Mouse (Mus musculus) left cerebral cortex, postnatal 4 days (tissue): ENCODE measurements around the gene Gsdma. TPM values are rescaled to one million over a fixed set of nuclear protein-coding genes. Genes with fewer than 3 reads are reported as not detected.
"Not testable (repeated sequence)": the region's sequence is repeated elsewhere in the genome, so short reads cannot be mapped to it uniquely, and the experiment has no call there.

Experiments used
- DNase-seq: peaks from one replicate; pipeline ENCODE4 v3.0.0-alpha.2; 2022
- intact Hi-C: fragments of 180-260 bp; cut with DNase I; formaldehyde crosslinking; loops from one replicate; pipeline ENCODE4 v1.15.1; 2025
- total RNA-seq, 2 experiments: library from RNA; stranded (reverse); gene quantifications; 2 replicates each; pipeline ENCODE4 v1.2.3; 2021

Gsdma gene
- total RNA-seq: not detected

DNA sequence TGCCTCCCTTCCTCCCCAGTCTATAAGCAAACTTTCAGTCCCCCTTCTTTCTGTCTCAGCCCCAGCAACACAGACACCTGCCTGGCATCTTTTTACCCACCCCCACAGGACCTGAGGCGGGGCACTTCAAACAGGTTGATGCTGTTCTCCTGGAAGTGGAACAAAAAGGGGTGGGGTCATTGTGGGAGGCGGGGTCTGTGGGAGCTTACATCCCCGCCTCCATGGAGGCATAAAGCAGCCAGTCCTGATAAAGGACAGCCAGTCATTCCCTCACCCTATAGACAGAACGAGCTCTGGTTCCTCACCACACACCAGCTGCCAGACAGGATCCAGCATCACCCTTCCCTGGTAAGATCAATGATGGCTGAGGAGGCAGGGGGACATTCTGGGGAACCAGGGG, at the start of gene Gsdma:
Gene Gsdma (plus strand): TSS at position 261 of the 400 bp plus-strand sequence.
- DNase-seq: no peak
- intact Hi-C loops: no loop called here

DNA sequence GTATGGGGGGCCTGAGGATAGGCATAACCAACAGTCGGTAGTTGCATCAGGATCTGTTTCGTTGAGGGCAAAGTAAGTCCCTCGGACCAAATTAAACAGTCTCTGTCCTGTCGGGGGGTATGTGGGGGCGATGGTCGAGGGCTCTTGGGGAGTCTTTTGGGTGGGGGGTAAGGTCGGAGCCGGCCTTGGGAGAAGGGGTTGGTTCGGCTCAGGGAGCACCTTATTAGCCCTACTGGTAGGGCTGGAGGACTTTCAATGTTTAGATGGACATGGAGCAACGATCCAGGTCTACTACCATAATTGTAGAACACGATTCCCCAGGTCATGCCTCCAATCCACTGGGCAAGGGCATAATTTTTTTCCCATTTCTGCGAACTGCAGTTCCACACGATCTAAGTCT, 43.4 kb upstream of the Gsdma start:
- DNase-seq: no peak
- intact Hi-C loops: no loop called here

DNA sequence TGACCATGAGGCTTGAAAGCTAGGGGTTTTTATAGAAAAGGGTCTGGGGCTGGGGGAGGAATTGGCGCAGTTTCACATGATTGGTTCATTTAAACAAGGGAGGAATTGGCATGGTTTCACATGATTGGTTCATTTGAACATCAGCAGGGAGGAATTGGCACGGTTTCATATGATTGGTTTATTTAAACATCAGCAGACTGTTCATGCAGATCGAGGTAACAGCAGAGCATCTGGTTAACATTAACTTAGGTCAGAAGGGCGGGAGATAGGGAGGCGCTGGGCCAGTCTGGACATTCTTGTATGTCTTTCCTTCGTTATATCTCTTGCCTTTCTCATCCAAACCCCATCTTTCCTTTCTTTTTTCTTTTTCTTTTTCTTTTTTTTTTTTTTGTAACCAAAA, 40.2 kb upstream of the Gsdma start:
- intact Hi-C loops: not testable (repeated sequence)

DNA sequence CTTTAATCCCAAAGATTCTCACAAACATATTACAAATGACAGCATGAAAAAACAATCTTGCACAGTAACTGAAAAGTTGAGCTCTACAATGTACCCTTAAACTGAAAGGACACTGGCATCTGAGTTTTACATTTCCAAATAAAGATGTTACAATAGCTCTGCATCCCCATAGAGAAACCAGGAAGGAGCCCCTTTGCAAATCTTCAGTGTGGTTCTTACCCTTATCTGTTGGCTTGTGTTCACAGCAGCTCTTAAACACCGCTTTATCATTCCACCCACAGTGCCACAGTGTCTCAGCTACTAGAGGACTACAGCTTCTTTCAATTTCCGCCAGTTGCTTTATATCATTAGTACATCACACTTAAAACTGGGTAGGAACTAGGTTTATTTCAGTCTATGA, 39.8 kb upstream of the Gsdma start:
- DNase-seq, intact Hi-C loops: not testable (repeated sequence)

More for the DNA sequence above, 40.2 kb upstream of the Gsdma start:
- DNase-seq: not testable (repeated sequence)

DNA sequence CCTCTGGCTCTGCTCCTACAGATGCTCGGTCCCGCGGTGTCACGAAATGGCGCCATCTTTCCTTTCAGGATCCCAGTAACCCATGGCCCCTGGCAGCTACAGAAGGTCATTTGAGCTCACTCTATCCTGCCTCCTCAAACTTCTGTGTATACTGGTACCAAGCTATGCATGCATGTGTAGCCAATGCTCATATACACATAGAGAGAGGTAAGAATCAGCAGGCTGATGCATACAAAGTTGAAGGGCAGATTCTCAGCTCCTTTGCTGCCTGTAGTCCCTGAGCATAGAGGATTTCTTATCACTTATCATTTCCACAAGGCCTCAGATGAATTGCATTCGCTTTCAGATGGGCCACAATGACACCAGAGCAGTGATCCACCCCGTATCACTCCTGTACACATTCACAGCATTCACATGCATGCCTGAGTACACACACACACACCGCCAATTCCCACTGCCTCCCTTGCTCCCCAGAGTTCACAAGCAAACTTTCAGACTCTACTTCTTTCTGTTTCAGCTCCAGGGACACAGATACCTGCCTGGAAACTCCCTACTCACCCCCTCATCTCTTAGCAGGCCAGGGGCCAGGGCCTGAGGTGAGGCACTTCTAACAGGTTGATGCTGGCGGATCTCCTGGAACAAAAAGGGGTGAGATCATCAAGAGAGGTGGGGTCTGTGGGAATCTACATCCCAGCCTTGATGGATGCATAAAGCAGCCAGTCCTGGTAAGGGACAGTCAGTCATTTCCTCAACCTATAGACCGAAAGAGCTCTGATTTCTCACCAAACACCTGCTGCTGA, 38.3 kb upstream of the Gsdma start, which contains the start of the genes Gm12355 and Gsdma3:
Gene Gm12355 (minus strand): TSS at position 51 of the 800 bp plus-strand sequence.
Gene Gsdma3 (plus strand): TSS at position 750 of the 800 bp plus-strand sequence.
- intact Hi-C loops: no loop called here
- no peak for DNase-seq

DNA sequence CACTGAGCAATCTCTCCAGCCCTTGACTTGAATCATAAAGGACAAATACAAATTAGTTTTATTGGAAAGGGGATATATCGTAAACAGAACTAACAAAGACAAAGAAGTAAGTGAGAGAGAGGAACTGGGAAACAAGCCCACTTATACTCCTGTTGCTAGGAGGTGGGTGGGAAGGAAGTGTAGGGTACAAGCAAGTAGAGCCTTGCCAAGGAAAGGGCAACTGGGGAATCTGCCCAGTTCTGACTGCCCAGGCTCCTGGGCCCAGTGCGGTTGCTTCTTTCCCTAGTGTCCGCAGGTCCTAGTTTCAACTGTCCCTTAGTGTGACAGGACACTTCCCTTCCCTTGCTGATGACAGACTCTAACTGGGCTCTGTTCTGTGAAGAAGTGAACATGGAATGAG, 35.4 kb upstream of the Gsdma start:
- intact Hi-C loops: no loop called here
- DNase-seq: no peak

DNA sequence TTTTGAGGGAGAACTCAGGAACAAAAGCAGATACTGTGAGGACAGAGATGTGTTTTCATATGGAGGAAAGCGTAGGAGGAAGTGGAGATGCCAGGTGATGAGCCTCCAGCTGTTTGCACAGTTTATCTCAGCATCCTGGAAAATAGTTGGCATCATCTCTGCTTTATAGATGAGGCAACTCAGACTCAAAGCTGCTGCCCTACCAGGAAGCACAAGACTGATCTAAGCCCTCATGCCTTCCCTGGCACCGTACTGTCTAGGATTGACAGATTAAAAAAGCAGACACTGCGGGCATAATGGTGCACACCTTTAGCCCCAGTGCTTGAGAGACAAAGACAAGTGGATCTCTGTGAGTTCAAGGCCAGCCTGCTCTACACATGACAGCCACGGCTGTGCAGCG, 33.5 kb upstream of the Gsdma start:
- DNase-seq: no peak
- intact Hi-C loops: no loop called here

DNA sequence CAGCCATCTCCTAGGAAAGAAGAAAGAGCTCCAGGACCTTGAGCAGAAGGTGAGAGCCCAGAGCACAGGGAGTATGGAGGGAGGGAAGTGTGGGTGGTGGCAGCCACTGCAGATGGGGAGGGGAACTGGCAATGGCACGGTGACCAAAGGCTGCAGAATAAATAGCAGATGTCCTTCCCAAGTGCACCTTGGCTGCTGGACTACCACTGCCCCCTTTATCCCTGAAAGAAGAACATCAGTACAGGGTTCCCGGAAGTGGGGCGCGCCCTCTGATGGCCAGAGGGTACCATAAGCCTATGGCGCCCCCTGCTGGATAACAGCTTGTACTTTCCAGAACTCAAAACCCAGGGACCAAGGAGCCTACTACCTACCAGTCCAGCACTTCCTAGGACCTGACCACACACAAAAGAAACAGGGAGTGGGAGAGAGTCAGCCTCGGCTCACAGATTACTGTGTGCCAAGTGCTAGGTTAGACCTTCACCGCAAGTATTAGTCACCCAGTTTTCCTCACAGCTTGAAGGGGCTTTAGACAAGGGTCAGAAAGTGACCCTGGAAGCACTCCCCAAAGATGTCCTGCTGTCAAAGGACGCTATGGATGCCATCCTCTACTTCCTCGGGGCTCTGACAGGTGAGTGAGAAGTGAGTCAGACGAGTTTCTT, 28.7 kb upstream of the Gsdma start:
- intact Hi-C loops: not testable (repeated sequence)
- DNase-seq: peak; percentile 24

DNA sequence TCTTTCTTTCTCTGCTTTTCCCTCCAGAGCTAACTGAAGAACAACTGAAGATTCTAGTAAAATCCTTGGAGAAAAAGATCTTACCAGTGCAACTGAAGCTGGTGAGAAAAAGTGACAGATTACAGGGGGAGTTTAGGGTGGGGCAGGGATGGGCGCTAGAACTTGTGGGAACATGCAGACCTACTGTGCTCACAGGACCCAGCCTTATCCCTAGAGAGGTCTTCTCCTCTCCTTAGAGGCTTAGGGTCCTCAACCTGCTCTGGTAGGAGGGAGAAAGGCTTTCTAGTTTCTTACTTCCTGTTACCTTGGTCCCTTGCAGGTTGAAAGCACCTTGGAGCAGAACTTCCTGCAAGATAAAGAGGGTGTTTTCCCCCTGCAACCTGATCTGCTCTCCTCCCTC, 26.6 kb upstream of the Gsdma start:
- intact Hi-C loops: no loop called here
- DNase-seq: no peak

DNA sequence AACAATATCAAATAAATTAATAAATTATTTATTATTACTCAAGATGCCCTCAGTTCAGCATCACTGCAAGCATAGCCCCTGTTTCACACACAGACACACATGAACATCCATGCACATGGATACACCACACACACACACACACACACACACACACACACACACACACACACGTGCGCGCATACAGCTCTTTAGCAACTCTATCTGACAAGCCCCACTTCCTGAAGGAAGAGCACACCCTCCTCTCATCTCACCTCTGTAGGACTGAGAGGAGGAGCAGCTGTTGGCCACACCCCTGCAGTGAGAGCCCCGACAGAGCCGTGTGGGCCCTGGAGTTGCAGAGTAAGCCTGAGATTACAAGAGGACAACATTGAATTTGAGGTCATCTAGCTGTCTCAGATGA, 24.1 kb upstream of the Gsdma start:
- no peak for DNase-seq
- intact Hi-C loops: no loop called here

DNA sequence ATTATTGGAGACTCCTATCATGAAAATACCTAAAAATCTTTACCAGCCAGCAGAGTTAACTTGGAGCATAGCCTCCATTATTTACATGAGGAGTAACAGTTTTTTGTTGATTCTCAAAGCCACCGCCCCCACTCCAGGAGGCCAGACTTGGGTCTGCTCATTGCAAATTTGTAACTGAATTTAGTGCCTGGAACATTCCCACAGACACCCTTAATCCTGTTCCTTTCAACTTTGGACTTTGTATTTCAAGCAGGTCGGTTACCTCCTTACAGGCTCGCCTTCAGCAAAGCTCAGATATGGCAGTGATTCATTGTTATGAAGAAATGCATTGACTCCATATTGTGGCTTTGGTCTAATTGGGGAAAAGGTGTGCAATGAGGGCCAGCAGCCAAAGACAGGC, 19.4 kb upstream of the Gsdma start:
- no peak for DNase-seq
- intact Hi-C loops: no loop called here

DNA sequence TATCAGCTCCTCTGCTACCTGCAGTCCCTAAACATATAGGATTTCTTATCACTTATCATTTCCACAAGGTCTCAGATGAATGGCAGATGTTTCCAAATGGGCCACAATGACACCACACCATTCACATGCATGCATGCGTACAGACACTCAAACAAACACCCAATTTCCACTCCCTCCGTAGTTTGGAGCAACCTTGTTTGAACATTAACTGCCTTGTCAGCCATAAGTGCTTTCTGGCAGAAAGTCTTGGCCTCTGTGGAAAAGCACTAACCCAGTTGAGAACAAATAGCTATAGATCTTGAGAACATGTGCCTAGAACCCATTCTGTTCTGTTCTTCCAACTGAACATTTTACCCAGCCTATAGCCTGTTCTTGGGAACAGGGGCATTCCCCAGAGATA, 18.2 kb upstream of the Gsdma start:
- DNase-seq: no peak
- intact Hi-C loops: no loop called here

DNA sequence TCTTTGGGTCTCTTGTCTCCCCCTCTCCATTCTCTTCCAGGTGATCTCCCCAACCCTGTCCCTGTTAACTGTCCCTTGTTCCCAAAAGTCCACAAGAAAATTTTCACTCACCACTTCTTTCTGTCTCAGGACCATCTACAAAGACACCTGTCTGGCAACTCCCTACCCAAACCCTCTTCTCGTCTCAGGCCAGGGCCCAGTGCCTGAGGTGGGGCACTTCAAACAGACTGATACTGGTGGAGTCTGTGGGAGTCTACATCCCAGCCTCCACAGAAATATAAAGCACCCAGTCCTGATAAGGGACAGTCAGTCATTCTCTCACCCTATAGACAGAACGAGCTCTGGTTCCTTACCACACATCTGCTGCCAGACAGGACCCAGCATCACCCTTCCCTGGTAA, 17.7 kb upstream of the Gsdma start, which contains the start of gene Gsdma2:
Gene Gsdma2 (plus strand): TSS at position 301 of the 400 bp plus-strand sequence.
- DNase-seq: no peak
- intact Hi-C loops: no loop called here

DNA sequence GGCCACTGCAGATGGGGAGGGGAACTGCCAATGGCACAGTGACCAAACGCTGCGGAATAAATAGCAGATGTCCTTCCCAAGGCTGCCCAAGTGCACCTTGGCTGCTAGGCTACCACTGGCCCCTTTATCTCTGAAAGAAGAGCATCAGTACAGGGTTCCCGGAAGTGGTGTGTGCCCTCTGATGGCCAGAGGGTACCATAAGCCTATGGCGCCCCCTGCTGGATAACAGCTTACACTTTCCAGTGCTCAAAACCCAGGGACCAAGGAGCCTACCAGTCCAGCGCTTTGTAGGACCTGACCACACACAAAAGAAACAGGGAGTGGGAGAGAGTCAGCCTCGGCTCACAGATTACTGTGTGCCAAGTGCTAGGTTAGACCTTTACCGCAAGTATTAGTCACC, 9.1 kb upstream of the Gsdma start:
- DNase-seq: peak; percentile 58
- intact Hi-C loops: not testable (repeated sequence)

DNA sequence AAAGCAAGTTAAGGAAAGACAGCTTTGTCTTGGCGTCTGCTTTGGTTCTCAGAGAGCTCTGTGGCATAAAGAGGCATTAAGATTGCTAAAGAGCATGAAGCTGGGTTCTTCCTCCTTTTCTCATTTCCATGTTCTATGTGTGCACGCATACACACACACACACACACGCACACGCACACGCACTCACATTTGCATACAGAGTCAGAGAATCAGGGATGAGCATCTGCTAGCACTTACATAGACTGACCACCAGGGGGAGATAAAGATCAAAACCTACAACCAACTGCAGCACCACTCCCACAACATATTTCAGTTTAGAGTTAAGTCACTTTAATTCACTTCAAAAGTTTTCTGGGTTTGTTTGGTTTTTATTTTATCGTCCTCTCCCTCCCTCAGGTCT, 3.6 kb upstream of the Gsdma start:
- DNase-seq: peak; percentile 34
- intact Hi-C loops: no loop called here

DNA sequence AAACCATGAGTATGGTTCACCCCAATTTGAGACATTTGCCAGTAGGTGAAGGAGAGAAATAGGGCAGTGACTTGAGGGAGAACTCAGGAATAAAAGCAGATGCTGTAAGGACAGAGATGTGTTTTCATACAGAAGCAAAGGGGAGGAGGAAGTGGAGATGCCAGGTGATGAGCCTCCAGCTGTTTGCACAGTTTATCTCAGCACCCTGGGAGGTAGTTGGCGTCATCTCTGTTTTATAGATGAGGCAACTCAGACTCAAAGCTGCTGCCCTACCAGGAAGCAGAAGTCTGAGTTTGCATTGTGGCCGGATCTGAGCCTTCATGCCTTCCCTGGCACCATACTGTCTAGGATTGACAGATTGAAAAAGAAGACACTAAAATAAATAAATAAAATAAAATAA, 4.8 kb downstream of the Gsdma start:
- DNase-seq: no peak
- intact Hi-C loops: no loop called here

DNA sequence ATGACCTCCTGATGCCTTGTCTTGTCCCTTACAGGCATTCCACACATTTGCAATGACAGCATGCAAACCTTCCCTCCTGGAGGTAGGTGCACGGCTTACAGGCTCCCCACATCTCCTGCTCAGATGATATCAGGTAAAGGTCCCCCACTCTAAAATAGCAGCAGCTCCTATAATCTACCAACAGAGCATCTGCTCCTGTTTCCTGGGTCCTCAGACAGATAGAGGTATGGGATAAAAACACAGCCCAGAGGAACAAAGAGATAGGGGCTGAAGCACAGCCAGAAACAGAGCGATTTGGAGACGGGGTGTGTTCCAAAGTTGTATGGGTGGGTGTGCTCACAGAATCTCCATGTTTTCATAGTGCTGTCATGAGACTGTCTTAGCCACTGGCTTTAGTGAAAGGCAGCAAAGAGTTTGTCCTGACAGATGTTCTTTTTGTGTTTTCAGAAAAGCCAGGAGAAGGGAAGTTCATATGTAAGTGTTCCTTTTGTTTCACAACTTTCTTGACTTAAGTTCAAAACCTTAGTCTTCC, 7.2 kb downstream of the Gsdma start:
- DNase-seq: no peak
- intact Hi-C loops: no loop called here

DNA sequence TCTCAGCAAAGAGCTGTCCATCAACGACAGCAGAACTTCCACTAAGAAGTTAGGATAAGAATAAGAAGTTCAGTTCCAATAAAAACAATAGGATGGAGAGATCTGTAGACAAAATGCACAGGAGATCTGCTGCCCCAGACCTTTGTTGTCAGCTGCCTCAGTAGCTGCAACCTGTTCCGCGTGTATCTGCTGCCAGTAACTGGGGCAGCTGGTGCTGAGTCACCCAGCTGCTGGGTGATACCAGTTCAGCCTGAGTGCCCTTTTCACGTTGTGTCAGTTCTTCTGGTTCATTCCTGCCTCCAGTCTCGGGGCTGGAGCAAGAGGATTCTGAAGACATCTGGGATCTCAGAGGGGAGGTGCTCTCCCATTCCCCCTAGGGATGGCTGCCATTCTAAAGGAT, 7.7 kb downstream of the Gsdma start:
- no peak for DNase-seq
- intact Hi-C loops: no loop called here

DNA sequence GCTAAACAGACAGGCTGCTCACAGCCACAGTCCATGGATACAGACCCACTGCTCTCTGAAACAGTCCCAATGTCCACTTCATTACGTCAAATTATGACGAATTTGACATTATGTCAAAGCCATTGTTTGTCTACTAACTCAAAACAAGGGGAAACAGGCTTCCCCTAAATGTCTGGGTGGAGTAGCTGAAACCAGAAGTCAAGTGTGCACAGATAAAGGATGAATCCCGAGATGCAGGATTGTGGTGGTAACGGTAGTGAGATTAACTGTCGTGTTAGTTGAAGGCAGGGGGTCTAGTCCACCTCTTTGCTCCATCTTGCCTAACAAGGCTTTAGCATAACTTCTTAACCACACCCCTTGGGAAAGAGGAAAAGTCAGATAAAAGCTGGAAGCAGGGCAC, 8.3 kb downstream of the Gsdma start:
- DNase-seq: no peak
- intact Hi-C loops: no loop called here

DNA sequence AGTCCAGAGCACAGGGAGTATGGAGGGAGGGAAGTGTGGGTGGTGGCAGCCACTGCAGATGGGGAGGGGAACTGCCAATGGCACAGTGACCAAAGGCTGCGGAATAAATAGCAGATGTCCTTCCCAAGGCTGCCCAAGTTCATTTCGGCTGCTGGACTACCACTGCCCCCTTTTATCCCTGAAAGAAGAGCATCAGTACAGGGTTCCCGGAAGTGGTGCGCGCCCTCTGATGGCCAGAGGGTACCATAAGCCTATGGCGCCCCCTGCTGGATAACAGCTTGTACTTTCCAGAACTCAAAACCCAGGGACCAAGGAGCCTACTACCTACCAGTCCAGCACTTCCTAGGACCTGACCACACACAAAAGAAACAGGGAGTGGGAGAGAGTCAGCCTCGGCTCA, 9.0 kb downstream of the Gsdma start:
- peak; percentile 74 for DNase-seq
- intact Hi-C loops: not testable (repeated sequence)

DNA sequence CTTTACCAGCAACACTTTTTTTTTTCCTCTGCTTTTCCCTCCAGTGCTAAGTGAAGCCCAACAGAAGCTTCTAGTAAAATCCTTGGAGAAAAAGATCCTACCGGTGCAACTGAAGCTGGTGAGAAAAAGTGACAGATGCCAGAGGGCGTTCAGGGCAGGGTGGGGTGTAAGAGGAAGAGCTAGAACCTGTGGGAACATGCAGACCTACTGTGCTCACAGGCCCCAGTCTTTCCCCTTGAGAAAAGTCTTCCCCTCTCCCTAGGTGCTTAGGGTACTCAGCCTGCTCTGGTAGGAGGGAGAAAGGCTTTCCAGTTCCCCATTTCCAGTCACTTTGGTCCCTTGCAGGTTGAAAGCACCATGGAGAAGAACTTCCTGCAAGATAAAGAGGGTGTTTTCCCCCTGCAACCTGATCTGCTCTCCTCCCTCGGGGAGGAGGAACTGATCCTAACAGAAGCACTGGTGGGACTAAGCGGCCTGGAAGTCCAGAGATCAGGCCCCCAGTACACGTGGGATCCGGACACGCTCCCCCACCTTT, 11.7 kb downstream of the Gsdma start:
- intact Hi-C loops: loop anchor here (5.0 kb wide), 1 partner anchor 69 kb away; no protein-coding TSS in a partner anchor
- no peak for DNase-seq

DNA sequence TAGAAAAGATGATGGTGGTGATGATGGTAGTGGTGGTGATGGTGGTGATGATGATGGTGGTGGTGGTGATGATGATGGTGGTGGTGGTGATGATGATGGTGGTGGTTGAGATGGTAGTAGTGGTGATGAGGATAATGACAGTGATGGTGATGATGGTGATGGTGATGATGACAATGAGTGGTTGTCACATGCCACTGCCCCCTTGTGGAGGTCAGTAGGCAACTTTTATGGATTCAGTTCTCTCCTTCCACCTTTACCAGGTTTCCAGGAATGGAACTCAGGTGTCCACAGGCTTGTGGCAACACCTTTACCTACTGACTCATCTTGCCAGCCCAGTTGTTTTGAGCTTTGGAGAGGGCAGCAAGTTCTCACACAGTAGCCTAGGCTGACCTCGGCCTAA, 15.9 kb downstream of the Gsdma start:
- intact Hi-C loops: no loop called here
- no peak for DNase-seq
